ENCODE assay signal across 8 mouse cellular contexts in genomic region chr9:67435333-67436154, GRCm38 (mm10).
DNase-seq lines count a peak whose midpoint lies in the region; ATAC-seq and TF ChIP-seq lines count a peak whose summit lies in the region.

No protein-coding gene starts in this region.

- no peaks in the 10 kb centered on the region for H3K27me3 ChIP-seq in lung, embryonic 16.5 days (ENCODE audit: control insufficient read depth, insufficient read depth, low read depth, low read length)
- H3K27me3 ChIP-seq in forebrain, embryonic 12.5 days: no peaks in the 10 kb centered on the region
- no peaks in the 10 kb centered on the region for H3K27me3 ChIP-seq in heart, embryonic 16.5 days (ENCODE audit: control insufficient read depth, insufficient read depth, low read length)

- DNase-seq in lung, adult 2 months: no peak
- peak; percentile 21 to 40 for DNase-seq in kidney, postnatal 4 days
- DNase-seq in yolk sac, embryonic 10.5 days (ENCODE audit: low spot score): peak; percentile 18
- no peak for DNase-seq in left cerebral cortex, postnatal 36 days (ENCODE audit: low spot score in 2 of 2)
- no peak for DNase-seq in thymus, postnatal 25 days

- TF ChIP-seq POLR2A in lung, adult 2 months (IDR thresholded peaks at IDR 0.05; ENCODE audit: borderline replicate concordance, extremely low read depth, low read depth, low read length): no peak

- intact Hi-C loops in left cerebral cortex, postnatal 36 days (cut with DNase I): no loop called here

- H3K4me1 ChIP-seq in lung, embryonic 16.5 days (replicated peaks; ENCODE audit: control insufficient read depth, insufficient read depth, low read length): peaks cover 8% of the 10 kb centered on the region
- no peaks in the 10 kb centered on the region for H3K4me1 ChIP-seq in lung, adult 2 months (ENCODE audit: control insufficient read depth, insufficient read depth, low read length)
- peaks cover 22% of the 10 kb centered on the region for H3K4me1 ChIP-seq in forebrain, embryonic 12.5 days
- peaks cover 23% of the 10 kb centered on the region for H3K4me1 ChIP-seq in heart, embryonic 16.5 days (ENCODE audit: control insufficient read depth, insufficient read depth, low read length)

- no peak for TF ChIP-seq CTCF in lung, adult 2 months (IDR thresholded peaks at IDR 0.05; ENCODE audit: insufficient read depth, low read length)

- H3K4me3 ChIP-seq in lung, embryonic 16.5 days (ENCODE audit: low read length): no peak overlapping the region
- H3K4me3 ChIP-seq in lung, adult 2 months (replicated peaks; ENCODE audit: extremely low read depth, low read depth, low read length): no peak overlapping the region
- H3K4me3 ChIP-seq in forebrain, embryonic 12.5 days (replicated peaks): no peak overlapping the region; the same call in 1 of the 2 replicates
- H3K4me3 ChIP-seq in heart, embryonic 16.5 days (ENCODE audit: low read length): no peak overlapping the region

- no peak for ATAC-seq in lung, embryonic 16.5 days (ENCODE audit: low read depth)
- peak; percentile 79; the same call in 1 of the 2 replicates for ATAC-seq in forebrain, embryonic 12.5 days (ENCODE audit: low FRiP score)
- peak; percentile 70; the same call in 1 of the 2 replicates for ATAC-seq in heart, embryonic 16.5 days (replicated peaks; ENCODE audit: extremely low read depth, insufficient read depth, low FRiP score)

- H3K27ac ChIP-seq in lung, embryonic 16.5 days (ENCODE audit: low read length): no peak overlapping the region; the same call in 1 of the 2 replicates
- H3K27ac ChIP-seq in forebrain, embryonic 12.5 days: peak overlapping the region; percentile 86
- H3K27ac ChIP-seq in heart, embryonic 16.5 days (ENCODE audit: low read length): peak overlapping the region; percentile 85

- H3K9me3 ChIP-seq in lung, embryonic 16.5 days (ENCODE audit: control insufficient read depth, low read length): no peaks in the 10 kb centered on the region
- no peaks in the 10 kb centered on the region for H3K9me3 ChIP-seq in forebrain, embryonic 12.5 days
- H3K9me3 ChIP-seq in heart, embryonic 16.5 days (replicated peaks; ENCODE audit: control insufficient read depth, low read length): no peaks in the 10 kb centered on the region

- H3K9ac ChIP-seq in lung, embryonic 16.5 days (ENCODE audit: low read length): 0 out of 2 replicates have a peak overlapping the region, but pooled peaks have one; percentile 1
- 0 out of 2 replicates have a peak overlapping the region, but pooled peaks have one; percentile 21 for H3K9ac ChIP-seq in forebrain, embryonic 12.5 days
- H3K9ac ChIP-seq in heart, embryonic 16.5 days (ENCODE audit: low read length): peak overlapping the region; percentile 55

- WGBS in lung, embryonic 16.5 days: 49% methylated on average over 10 of the region's 10 CpGs
- 57% methylated on average over 10 of the region's 10 CpGs for WGBS in lung, adult 2 months
- 20% methylated on average over 10 of the region's 10 CpGs for WGBS in forebrain, embryonic 12.5 days
- 29% methylated on average over 10 of the region's 10 CpGs for WGBS in heart, embryonic 16.5 days

- H3K4me2 ChIP-seq in lung, embryonic 16.5 days (ENCODE audit: low read depth, low read length): no peak overlapping the region
- H3K4me2 ChIP-seq in forebrain, embryonic 12.5 days: peak overlapping the region; percentile 32
- peak overlapping the region; percentile 40 for H3K4me2 ChIP-seq in heart, embryonic 16.5 days (ENCODE audit: low read depth, low read length)

- no peaks in the 10 kb centered on the region for H3K36me3 ChIP-seq in lung, embryonic 16.5 days (ENCODE audit: control insufficient read depth, insufficient read depth, low read length)
- H3K36me3 ChIP-seq in forebrain, embryonic 12.5 days (replicated peaks): no peaks in the 10 kb centered on the region
- no peaks in the 10 kb centered on the region for H3K36me3 ChIP-seq in heart, embryonic 16.5 days (ENCODE audit: control insufficient read depth, insufficient read depth)

Comparison
In these comparisons a context has a peak if more than half of its experiments do, and no peak if none do; other contexts are left out.
1. H3K9ac ChIP-seq: peak in every context shown above with its lines; median percentile 55 in heart, embryonic 16.5 days; 21 in forebrain, embryonic 12.5 days; 1 in lung, embryonic 16.5 days.
2. DNase-seq: peak in kidney, postnatal 4 days (2 of 2) and yolk sac, embryonic 10.5 days (single experiment); none in lung, adult 2 months (single experiment), left cerebral cortex, postnatal 36 days (0 of 2) and thymus, postnatal 25 days (single experiment).